Mouse (Mus musculus) myocyte (in vitro differentiated cells): ENCODE measurements around the gene Bloc1s2.

ENCODE experiments used
- MYOD1 ChIP-seq, 3 experiments: IDR thresholded peaks; one replicate each; pipeline ENCODE4 v1.6.1; 2011; ENCODE audit warnings: control low read depth in 2 of 3, low read depth in 2 of 3, mild to moderate bottlenecking in 2 of 3, moderate library complexity in 1 of 3; ENCODE audit not compliant: insufficient read length in 2 of 3, control insufficient read depth in 1 of 3
- POLR2A ChIP-seq: IDR thresholded peaks from one replicate; pipeline ENCODE4 v1.6.1; 2011; ENCODE audit warnings: low read depth, mild to moderate bottlenecking, control low read depth, moderate library complexity; ENCODE audit not compliant: insufficient read length
- TCF12 ChIP-seq: IDR thresholded peaks from one replicate; pipeline ENCODE4 v1.6.1; 2011; ENCODE audit warnings: mild to moderate bottlenecking, control low read depth; ENCODE audit not compliant: poor library complexity, insufficient read depth, severe bottlenecking

- peak; percentile 93 for TF ChIP-seq POLR2A
- no peak for TF ChIP-seq MYOD1 (IDR thresholded peaks at IDR 0.05; ENCODE audit: control insufficient read depth in 1 of 3, insufficient read length in 2 of 3, low read depth in 2 of 3)
- TF ChIP-seq TCF12, result no peak
Measured at GRCm38 (mm10) chr19:44145702-44146567, at the start of gene Bloc1s2.
